Mouse (Mus musculus): ENCODE measurements around the gene Camk2d. TPM values are rescaled to one million over a fixed set of nuclear protein-coding genes. Genes with fewer than 3 reads are reported as not detected.

Gene Camk2d
- polyA plus RNA-seq, 1 experiment: 66.4 TPM

GRCm38 (mm10) chr3:126771032-126771431 lies 174.9 kb downstream of the Camk2d start:
- TF ChIP-seq POLR2A (IDR thresholded peaks at IDR 0.05; ENCODE audit: extremely low read depth, insufficient read depth, low read length) (no peak), CTCF (IDR thresholded peaks at IDR 0.05; ENCODE audit: extremely low read depth, insufficient read depth, low read length) (no peak)
- Histone ChIP-seq H3K4me1 (ENCODE audit: control insufficient read depth, insufficient read depth, low read length) (no peaks in the 10 kb centered on the region), H3K4me3 (ENCODE audit: insufficient read depth, low read length) (no peak overlapping the region), H3K27ac (ENCODE audit: insufficient read depth, low read length) (no peak overlapping the region)

GRCm38 (mm10) chr3:126771541-126771940 lies 175.4 kb downstream of the Camk2d start:
- no peak overlapping the region for H3K27ac ChIP-seq (ENCODE audit: insufficient read depth, low read length)
- H3K4me1 ChIP-seq (ENCODE audit: control insufficient read depth, insufficient read depth, low read length): no peaks in the 10 kb centered on the region
- no peak overlapping the region for H3K4me3 ChIP-seq (ENCODE audit: insufficient read depth, low read length)
- TF ChIP-seq CTCF (IDR thresholded peaks at IDR 0.05; ENCODE audit: extremely low read depth, insufficient read depth, low read length) (peak; percentile 85), POLR2A (IDR thresholded peaks at IDR 0.05; ENCODE audit: extremely low read depth, insufficient read depth, low read length) (no peak)

- Histone ChIP-seq H3K4me3 (ENCODE audit: insufficient read depth, low read length) (no peak overlapping the region), H3K4me1 (ENCODE audit: control insufficient read depth, insufficient read depth, low read length) (peaks cover 2% of the 10 kb centered on the region; the same call in 1 of the 2 replicates), H3K27ac (ENCODE audit: insufficient read depth, low read length) (no peak overlapping the region)
- TF ChIP-seq POLR2A (IDR thresholded peaks at IDR 0.05; ENCODE audit: extremely low read depth, insufficient read depth, low read length) (no peak), CTCF (IDR thresholded peaks at IDR 0.05; ENCODE audit: extremely low read depth, insufficient read depth, low read length) (no peak)
These were observed 179.9 kb downstream of the Camk2d start for GRCm38 (mm10) chr3:126776001-126776400.

GRCm38 (mm10) chr3:126777101-126777500 lies 181.0 kb downstream of the Camk2d start:
- H3K4me3 ChIP-seq (ENCODE audit: insufficient read depth, low read length): no peak overlapping the region

GRCm38 (mm10) chr3:126777879-126778278 lies 181.8 kb downstream of the Camk2d start:
- H3K4me3 ChIP-seq (ENCODE audit: insufficient read depth, low read length): no peak overlapping the region
- TF ChIP-seq CTCF (IDR thresholded peaks at IDR 0.05; ENCODE audit: extremely low read depth, insufficient read depth, low read length) (no peak), POLR2A (IDR thresholded peaks at IDR 0.05; ENCODE audit: extremely low read depth, insufficient read depth, low read length) (no peak)
- H3K4me1 ChIP-seq (ENCODE audit: control insufficient read depth, insufficient read depth, low read length): peaks cover 2% of the 10 kb centered on the region; the same call in 1 of the 2 replicates
- no peak overlapping the region for H3K27ac ChIP-seq (ENCODE audit: insufficient read depth, low read length)

More at GRCm38 (mm10) chr3:126777101-126777500, 181.0 kb downstream of the Camk2d start:
- no peak for TF ChIP-seq CTCF (IDR thresholded peaks at IDR 0.05; ENCODE audit: extremely low read depth, insufficient read depth, low read length)
- Histone ChIP-seq H3K27ac (ENCODE audit: insufficient read depth, low read length) (no peak overlapping the region), H3K4me1 (ENCODE audit: control insufficient read depth, insufficient read depth, low read length) (peaks cover 2% of the 10 kb centered on the region; the same call in 1 of the 2 replicates)

GRCm38 (mm10) chr3:126780014-126780615 lies 184.0 kb downstream of the Camk2d start:
- Histone ChIP-seq H3K27ac (ENCODE audit: insufficient read depth, low read length) (no peak overlapping the region), H3K4me3 (ENCODE audit: insufficient read depth, low read length) (no peak overlapping the region), H3K4me1 (ENCODE audit: control insufficient read depth, insufficient read depth, low read length) (peaks cover 2% of the 10 kb centered on the region; the same call in 1 of the 2 replicates)
- no peak for TF ChIP-seq CTCF (IDR thresholded peaks at IDR 0.05; ENCODE audit: extremely low read depth, insufficient read depth, low read length)
- no peak for TF ChIP-seq POLR2A (IDR thresholded peaks at IDR 0.05; ENCODE audit: extremely low read depth, insufficient read depth, low read length)

GRCm38 (mm10) chr3:126793035-126793964 lies 197.2 kb downstream of the Camk2d start:
- no peak for TF ChIP-seq POLR2A (IDR thresholded peaks at IDR 0.05; ENCODE audit: extremely low read depth, insufficient read depth, low read length)
- TF ChIP-seq CTCF (IDR thresholded peaks at IDR 0.05; ENCODE audit: extremely low read depth, insufficient read depth, low read length): no peak
- Histone ChIP-seq H3K27ac (ENCODE audit: insufficient read depth, low read length) (no peak overlapping the region), H3K4me3 (ENCODE audit: insufficient read depth, low read length) (no peak overlapping the region), H3K4me1 (ENCODE audit: control insufficient read depth, insufficient read depth, low read length) (no peaks in the 10 kb centered on the region)

- TF ChIP-seq CTCF (IDR thresholded peaks at IDR 0.05; ENCODE audit: extremely low read depth, insufficient read depth, low read length) (no peak), POLR2A (IDR thresholded peaks at IDR 0.05; ENCODE audit: extremely low read depth, insufficient read depth, low read length) (no peak)
- Histone ChIP-seq H3K4me1 (ENCODE audit: control insufficient read depth, insufficient read depth, low read length) (no peaks in the 10 kb centered on the region), H3K27ac (ENCODE audit: insufficient read depth, low read length) (no peak overlapping the region), H3K4me3 (ENCODE audit: insufficient read depth, low read length) (no peak overlapping the region)
These were observed 199.8 kb downstream of the Camk2d start for GRCm38 (mm10) chr3:126795904-126796303.

- no peaks in the 10 kb centered on the region for H3K4me1 ChIP-seq (ENCODE audit: control insufficient read depth, insufficient read depth, low read length)
- no peak overlapping the region for H3K4me3 ChIP-seq (ENCODE audit: insufficient read depth, low read length)
- no peak overlapping the region for H3K27ac ChIP-seq (ENCODE audit: insufficient read depth, low read length)
- no peak for TF ChIP-seq CTCF (IDR thresholded peaks at IDR 0.05; ENCODE audit: extremely low read depth, insufficient read depth, low read length)
- no peak for TF ChIP-seq POLR2A (IDR thresholded peaks at IDR 0.05; ENCODE audit: extremely low read depth, insufficient read depth, low read length)
These were observed 200.9 kb downstream of the Camk2d start for GRCm38 (mm10) chr3:126797025-126797424.

Measured in cortical plate, adult 2 months (tissue).